Mouse (Mus musculus): ENCODE measurements around the gene Cenpm.

DNA sequence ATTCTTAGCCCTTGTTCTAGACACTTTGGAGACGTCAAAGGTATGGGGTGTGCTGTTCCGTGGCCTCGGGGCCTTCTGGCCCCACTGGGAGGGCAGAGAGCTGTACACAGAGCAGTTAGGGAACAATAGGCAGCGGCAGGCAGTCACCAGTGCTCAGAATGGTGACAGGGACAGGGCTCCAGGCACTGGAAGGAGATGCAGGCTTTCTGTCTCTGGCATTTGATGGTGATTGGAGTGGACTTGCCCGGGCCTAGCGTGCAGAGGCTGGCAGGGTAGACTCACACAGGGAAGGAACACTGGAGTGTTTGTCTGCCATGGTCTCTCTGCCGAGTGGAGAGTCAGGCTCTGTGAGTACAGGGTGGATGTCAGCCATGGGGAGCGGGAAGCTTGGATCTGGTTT is 51.9 kb downstream of the Cenpm start:
- TF ChIP-seq POLR2A (IDR thresholded peaks at IDR 0.05; ENCODE audit: borderline replicate concordance, extremely low read depth, low read depth, low read length), result no peak
- TF ChIP-seq CTCF (IDR thresholded peaks at IDR 0.05; ENCODE audit: insufficient read depth, low read length), result no peak
